Mouse (Mus musculus) C3H10T1/2 (cell line): ENCODE results near the gene Chil4. TPM values are rescaled to one million over a fixed set of nuclear protein-coding genes. Genes with fewer than 3 reads are reported as not detected.

Experiments used
- polyA plus RNA-seq, 2 experiments: library from polyadenylated mRNA; unstranded; fragments of >200 nt; fragmentation: generic; extraction: Trizol; gene quantifications; one replicate each; pipeline ENCODE4 v1.2.1; 2012; ENCODE audit warnings: missing spikeins in 2 of 2

The Chil4 gene
- not detected for polyA plus RNA-seq

DNA sequence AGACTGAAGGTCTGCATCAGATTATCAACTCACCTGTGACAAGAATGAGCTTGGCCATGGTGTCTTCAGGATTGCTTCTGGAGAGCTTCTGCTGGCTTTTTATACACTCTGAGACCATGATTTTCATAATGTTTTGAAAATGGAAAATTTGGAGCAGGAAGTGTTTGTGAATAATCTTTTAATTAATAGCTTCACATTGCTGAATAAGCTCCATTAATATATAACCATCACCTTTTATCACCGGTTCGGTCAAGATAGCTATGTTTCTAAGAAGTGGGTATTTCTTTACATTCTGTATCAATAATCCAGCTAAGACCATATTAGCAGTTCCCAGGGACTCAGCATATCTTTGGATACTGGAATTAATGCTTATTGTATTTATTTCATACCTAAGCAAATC, at the start of gene Chil4:
TSS of gene Chil4 (minus strand) at position 101 of the 400 bp plus-strand sequence.

DNA sequence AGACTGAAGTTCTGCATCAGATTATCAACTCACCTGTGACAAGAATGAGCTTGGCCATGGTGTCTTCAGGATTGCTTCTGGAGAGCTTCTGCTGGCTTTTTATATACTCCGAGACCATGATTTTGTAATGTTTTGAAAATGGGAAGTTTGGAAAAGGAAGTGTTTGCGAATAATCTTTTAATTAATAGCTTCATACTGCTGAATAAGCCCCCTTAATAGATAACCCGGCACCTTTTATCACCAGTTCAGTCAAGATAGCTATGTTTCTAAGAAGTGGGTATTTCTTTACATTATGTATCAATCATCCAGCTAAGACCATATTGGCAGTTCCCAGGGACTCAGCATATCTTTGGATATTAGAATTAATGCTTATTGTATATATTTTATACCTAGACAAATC, 51.8 kb downstream of the Chil4 start, which contains the start of gene Chil3:
TSS of gene Chil3 (minus strand) at position 101 of the 400 bp plus-strand sequence.

Other genes with a start within 250 kb of the Chil4 start
- gene Ovgp1, start 245.8 kb downstream of the Chil4 start, polyA plus RNA-seq: under 1 TPM; 0.01 to 0.57 TPM
- gene Pifo, start 204.9 kb downstream of the Chil4 start, polyA plus RNA-seq: not detected
- gene Chil5, start 186.7 kb downstream of the Chil4 start, polyA plus RNA-seq: not detected
- gene Chia1, start 106.3 kb downstream of the Chil4 start, polyA plus RNA-seq: not detected
- gene Chil3, start 51.9 kb downstream of the Chil4 start, polyA plus RNA-seq: not detected
- gene Chil6, start 186.7 kb upstream of the Chil4 start, polyA plus RNA-seq: not detected